Mouse (Mus musculus) gastrocnemius, postnatal 10 days (tissue): ENCODE measurements around the gene Bptf. TPM values are rescaled to one million over a fixed set of nuclear protein-coding genes. Genes with fewer than 3 reads are reported as not detected.
"Not testable (repeated sequence)": the region's sequence is repeated elsewhere in the genome, so short reads cannot be mapped to it uniquely, and the experiment has no call there.

Experiments used
- DNase-seq: peaks from one replicate; pipeline ENCODE4 v3.0.0; 2021; ENCODE audit warnings: mixed read lengths
- long read RNA-seq, 2 experiments: library from polyadenylated mRNA; stranded (forward); transcript quantifications; one replicate each; pipeline ENCODE4 v2.0.0; 2021
- total RNA-seq, 2 experiments: library from RNA; stranded (reverse); gene quantifications; 2 replicates each; pipeline ENCODE4 v1.2.3; 2021

Gene Bptf
- total RNA-seq, result 10 to 100 TPM; 25.5 to 35.1 TPM
- long read RNA-seq, experiment 1, partial matches to known transcripts, result 1 of 4 reads
- long read RNA-seq, experiment 1, other reads (novel, unspliced or antisense), result 3 of 4 reads
- long read RNA-seq, experiment 2, partial matches to known transcripts, result 0 of 5 reads
- long read RNA-seq, experiment 2, other reads (novel, unspliced or antisense), result 4 of 5 reads

- peak; percentile 94 for DNase-seq
Observed at GRCm38 (mm10) chr11:107131749-107132421, at the start of gene Bptf. Gene Bptf, minus strand, starts transcription at chr11:107132127.

- no peak for DNase-seq
Observed at GRCm38 (mm10) chr11:107161215-107161614, 29.3 kb upstream of the Bptf start.

GRCm38 (mm10) chr11:107159034-107159433, 27.1 kb upstream of the Bptf start:
- no peak for DNase-seq

GRCm38 (mm10) chr11:107156977-107157642, 25.2 kb upstream of the Bptf start:
- DNase-seq, result peak; percentile 19

- DNase-seq, result no peak
Observed at GRCm38 (mm10) chr11:107155292-107155691, 23.4 kb upstream of the Bptf start.

- no peak for DNase-seq
Observed at GRCm38 (mm10) chr11:107154431-107154830, 22.5 kb upstream of the Bptf start.

- DNase-seq, result no peak
Observed at GRCm38 (mm10) chr11:107153645-107154044, 21.7 kb upstream of the Bptf start.

GRCm38 (mm10) chr11:107151809-107152208, 19.9 kb upstream of the Bptf start:
- no peak for DNase-seq

- not testable (repeated sequence) for DNase-seq
Observed at GRCm38 (mm10) chr11:107143956-107144355, 12.0 kb upstream of the Bptf start.

GRCm38 (mm10) chr11:107142382-107142781, 10.5 kb upstream of the Bptf start:
- no peak for DNase-seq

- no peak for DNase-seq
Observed at GRCm38 (mm10) chr11:107140756-107141155, 8.8 kb upstream of the Bptf start.

- no peak for DNase-seq
Observed at GRCm38 (mm10) chr11:107138633-107139032, 6.7 kb upstream of the Bptf start.

GRCm38 (mm10) chr11:107137593-107137992, 5.7 kb upstream of the Bptf start:
- DNase-seq, result no peak

- not testable (repeated sequence) for DNase-seq
Observed at GRCm38 (mm10) chr11:107136458-107136857, 4.5 kb upstream of the Bptf start.

- no peak for DNase-seq
Observed at GRCm38 (mm10) chr11:107135741-107136140, 3.8 kb upstream of the Bptf start.

- no peak for DNase-seq
Observed at GRCm38 (mm10) chr11:107132426-107132825, 499 bp upstream of the Bptf start.

GRCm38 (mm10) chr11:107130879-107131748, 813 bp downstream of the Bptf start:
- peak; percentile 67 for DNase-seq

- no peak for DNase-seq
Observed at GRCm38 (mm10) chr11:107130221-107130788, 1.6 kb downstream of the Bptf start.

GRCm38 (mm10) chr11:107129641-107130040, 2.3 kb downstream of the Bptf start:
- DNase-seq, result no peak

- DNase-seq, result not testable (repeated sequence)
Observed at GRCm38 (mm10) chr11:107126716-107127115, 5.2 kb downstream of the Bptf start.

GRCm38 (mm10) chr11:107125011-107125410, 6.9 kb downstream of the Bptf start:
- DNase-seq, result no peak

- peak; percentile 12 for DNase-seq
Observed at GRCm38 (mm10) chr11:107124327-107124731, 7.6 kb downstream of the Bptf start.
